Mouse (Mus musculus): Measurements from ENCODE around the gene Col20a1. TPM values are rescaled to one million over a fixed set of nuclear protein-coding genes. Genes with fewer than 3 reads are reported as not detected.

The Col20a1 gene
- total RNA-seq (2021) (1 to 10 TPM; 1.6 to 3.3 TPM), polyA plus RNA-seq (2012; rRNA removed) (4.3 and 5.4 TPM in 2 replicates)
- long read RNA-seq, partial matches to known transcripts = 1 of 3 reads
- long read RNA-seq, other reads (novel, unspliced or antisense) = 2 of 3 reads

- no peak for DNase-seq
Observed at GRCm38 (mm10) chr2:180986449-180986848, at the start of gene Col20a1. Gene Col20a1, plus strand, starts transcription at chr2:180986535.

GRCm38 (mm10) chr2:180940187-180940586, 46.1 kb upstream of the Col20a1 start:
- no peak for DNase-seq

- no peak for DNase-seq
Observed at GRCm38 (mm10) chr2:180941869-180942268, 44.5 kb upstream of the Col20a1 start.

- no peak for DNase-seq
Observed at GRCm38 (mm10) chr2:180949947-180950346, 36.4 kb upstream of the Col20a1 start.

GRCm38 (mm10) chr2:180952731-180953171, 33.6 kb upstream of the Col20a1 start:
- DNase-seq = no peak

- DNase-seq = no peak
Observed at GRCm38 (mm10) chr2:180953638-180954037, 32.7 kb upstream of the Col20a1 start.

GRCm38 (mm10) chr2:180954061-180955047, 32.0 kb upstream of the Col20a1 start, which contains the start of gene Nkain4:
Gene Nkain4, minus strand, starts transcription at chr2:180954699.
- peak; percentile 41 for DNase-seq

- no peak for DNase-seq
Observed at GRCm38 (mm10) chr2:180959605-180960004, 26.7 kb upstream of the Col20a1 start.

GRCm38 (mm10) chr2:180960187-180960586, 26.1 kb upstream of the Col20a1 start:
- DNase-seq = no peak

GRCm38 (mm10) chr2:180962616-180963308, 23.6 kb upstream of the Col20a1 start:
- DNase-seq = peak; percentile 58

GRCm38 (mm10) chr2:180963956-180964355, 22.4 kb upstream of the Col20a1 start:
- peak; percentile 83 for DNase-seq

GRCm38 (mm10) chr2:180966092-180966882, 20.0 kb upstream of the Col20a1 start:
- no peak for DNase-seq

GRCm38 (mm10) chr2:180967010-180967763, 19.1 kb upstream of the Col20a1 start, which contains the start of gene Arfgap1:
Gene Arfgap1, plus strand, starts transcription at chr2:180967225.
- peak; percentile 96 for DNase-seq

- DNase-seq = no peak
Observed at GRCm38 (mm10) chr2:180981133-180981532, 5.2 kb upstream of the Col20a1 start.

GRCm38 (mm10) chr2:180985635-180986034, 700 bp upstream of the Col20a1 start:
- DNase-seq = no peak

GRCm38 (mm10) chr2:180987001-180987400, 666 bp downstream of the Col20a1 start:
- DNase-seq = no peak

GRCm38 (mm10) chr2:180987432-180988030, 1.2 kb downstream of the Col20a1 start:
- no peak for DNase-seq

GRCm38 (mm10) chr2:180988347-180988913, 2.1 kb downstream of the Col20a1 start:
- no peak for DNase-seq

- no peak for DNase-seq
Observed at GRCm38 (mm10) chr2:180988948-180989347, 2.6 kb downstream of the Col20a1 start.

- DNase-seq = no peak
Observed at GRCm38 (mm10) chr2:180990347-180990746, 4.0 kb downstream of the Col20a1 start.

All from adrenal gland, adult 2 months (tissue).